Mouse (Mus musculus) naive thymus-derived CD4-positive, alpha-beta T cell, adult 5 months (primary cell): ENCODE results near the gene Wdr25. TPM values are rescaled to one million over a fixed set of nuclear protein-coding genes. Genes with fewer than 3 reads are reported as not detected.

Experiments
- polyA plus RNA-seq: library from polyadenylated mRNA; unstranded; fragments of 100-300 nt; shearing (Covaris generic); gene quantifications from one replicate; pipeline ENCODE4 v1.2.1, GENCODE M21; 2017

Gene Wdr25
- polyA plus RNA-seq, result 8.7 TPM

GRCm38 (mm10) chr12:108892989-108893714 is at the start of gene Wdr25:
Gene Wdr25, plus strand, starts transcription at chr12:108893631.

GRCm38 (mm10) chr12:108893715-108894431 is 442 bp downstream of the Wdr25 start, which contains the start of gene Wars:
Gene Wars, minus strand, starts transcription at chr12:108894174.

GRCm38 (mm10) chr12:109068167-109068653 is 174.8 kb downstream of the Wdr25 start, which contains the start of gene Begain:
Gene Begain, minus strand, starts transcription at chr12:109068217.

Other genes with a start within 250 kb of the Wdr25 start
- 1.8 TPM for gene Degs2, start 191.3 kb upstream of the Wdr25 start, polyA plus RNA-seq
- 14.9 TPM for gene Yy1, start 100.7 kb upstream of the Wdr25 start, polyA plus RNA-seq
- gene Slc25a29, start 57.7 kb upstream of the Wdr25 start, polyA plus RNA-seq, result 7.5 TPM
- 1.5 TPM for gene Slc25a47, start 57.6 kb upstream of the Wdr25 start, polyA plus RNA-seq
- gene Wars, start 543 bp downstream of the Wdr25 start, polyA plus RNA-seq, result 36.1 TPM
- gene Begain, start 174.6 kb downstream of the Wdr25 start, polyA plus RNA-seq, result 1.1 TPM